Mouse (Mus musculus): Measurements from ENCODE around the gene Vmn1r88.

- TF ChIP-seq FOSL1 (IDR thresholded peaks at IDR 0.05; ENCODE audit: insufficient read depth, low read length, poor library complexity, severe bottlenecking) (no peak), CTCF (IDR thresholded peaks at IDR 0.05; ENCODE audit: control insufficient read depth, insufficient read depth, insufficient read length) (no peak), MYOG (IDR thresholded peaks at IDR 0.05; ENCODE audit: control insufficient read depth, extremely low read depth, insufficient read length) (no peak)
Measured at GRCm38 (mm10) chr7:13131856-13132255, 27.5 kb upstream of the Vmn1r88 start.

Data from C2C12 (cell line).